Mouse (Mus musculus): Measurements from ENCODE around the gene Sec31a. TPM values are rescaled to one million over a fixed set of nuclear protein-coding genes. Genes with fewer than 3 reads are reported as not detected.

Gene Sec31a
- polyA plus RNA-seq, 1 experiment = 168 TPM

- Histone ChIP-seq H3K36me3 (ENCODE audit: control insufficient read depth, insufficient read depth) (peaks cover 30% of the 10 kb centered on the region), H3K27me3 (ENCODE audit: control insufficient read depth, insufficient read depth, insufficient read length) (no peaks in the 10 kb centered on the region), H3ac (ENCODE audit: control insufficient read depth, insufficient read length) (no peak overlapping the region), H3K4me3 (no peak overlapping the region), H3K79me2 (ENCODE audit: control insufficient read depth, insufficient read depth) (no peaks in the 10 kb centered on the region), H3K4me2 (ENCODE audit: low read depth) (no peak overlapping the region)
- TF ChIP-seq REST (IDR thresholded peaks at IDR 0.05; ENCODE audit: insufficient read depth, insufficient read length) (no peak), MYOD1 (IDR thresholded peaks at IDR 0.05; ENCODE audit: control insufficient read depth in 1 of 3, insufficient read length in 2 of 3, low read depth in 2 of 3) (no peak), TCF3 (IDR thresholded peaks at IDR 0.05; ENCODE audit: insufficient read length, low read depth) (no peak), MAX (IDR thresholded peaks at IDR 0.05; ENCODE audit: low read depth) (no peak), TCF12 (IDR thresholded peaks at IDR 0.05; ENCODE audit: insufficient read depth, poor library complexity, severe bottlenecking) (no peak), CEBPB (IDR thresholded peaks at IDR 0.05; ENCODE audit: insufficient read depth, poor library complexity, severe bottlenecking) (no peak), E2F4 (IDR thresholded peaks at IDR 0.05; ENCODE audit: insufficient read depth) (no peak)
Measured at GRCm38 (mm10) chr5:100451871-100452270, 35.8 kb upstream of the Sec31a start.

GRCm38 (mm10) chr5:100438796-100439195, 22.8 kb upstream of the Sec31a start:
- H3K4me3 ChIP-seq = no peak overlapping the region
- no peaks in the 10 kb centered on the region for H3K27me3 ChIP-seq (ENCODE audit: control insufficient read depth, insufficient read depth, insufficient read length)
- no peak overlapping the region for H3K4me2 ChIP-seq (ENCODE audit: low read depth)
- TF ChIP-seq CEBPB (IDR thresholded peaks at IDR 0.05; ENCODE audit: insufficient read depth, poor library complexity, severe bottlenecking) (no peak), USF1 (IDR thresholded peaks at IDR 0.05; ENCODE audit: low read depth) (no peak), POLR2A (IDR thresholded peaks at IDR 0.05; ENCODE audit: insufficient read length, low read depth) (no peak), SRF (IDR thresholded peaks at IDR 0.05; ENCODE audit: control insufficient read depth, insufficient read length, low read depth) (no peak), E2F4 (IDR thresholded peaks at IDR 0.05; ENCODE audit: insufficient read depth) (no peak), TCF3 (IDR thresholded peaks at IDR 0.05; ENCODE audit: insufficient read length, low read depth) (no peak), TCF12 (IDR thresholded peaks at IDR 0.05; ENCODE audit: insufficient read depth, poor library complexity, severe bottlenecking) (no peak), MYOD1 (IDR thresholded peaks at IDR 0.05; ENCODE audit: control insufficient read depth in 1 of 3, insufficient read length in 2 of 3, low read depth in 2 of 3) (no peak)
- no peaks in the 10 kb centered on the region for H3K36me3 ChIP-seq (ENCODE audit: control insufficient read depth, insufficient read depth)
- no peaks in the 10 kb centered on the region for H3K79me2 ChIP-seq (ENCODE audit: control insufficient read depth, insufficient read depth)
- H3ac ChIP-seq (ENCODE audit: control insufficient read depth, insufficient read length) = no peak overlapping the region

- Histone ChIP-seq H3K27me3 (ENCODE audit: control insufficient read depth, insufficient read depth, insufficient read length) (no peaks in the 10 kb centered on the region), H3K4me2 (ENCODE audit: low read depth) (no peak overlapping the region), H3ac (ENCODE audit: control insufficient read depth, insufficient read length) (no peak overlapping the region), H3K36me3 (ENCODE audit: control insufficient read depth, insufficient read depth) (no peaks in the 10 kb centered on the region), H3K79me2 (ENCODE audit: control insufficient read depth, insufficient read depth) (no peaks in the 10 kb centered on the region), H3K4me3 (no peak overlapping the region)
- TF ChIP-seq TCF3 (IDR thresholded peaks at IDR 0.05; ENCODE audit: insufficient read length, low read depth) = no peak
- no peak for TF ChIP-seq USF1 (IDR thresholded peaks at IDR 0.05; ENCODE audit: low read depth)
- no peak for TF ChIP-seq SRF (IDR thresholded peaks at IDR 0.05; ENCODE audit: control insufficient read depth, insufficient read length, low read depth)
- TF ChIP-seq MAX (IDR thresholded peaks at IDR 0.05; ENCODE audit: low read depth) = no peak
- no peak for TF ChIP-seq MYOG (IDR thresholded peaks at IDR 0.05; ENCODE audit: control insufficient read depth in 1 of 3, insufficient read depth in 1 of 3, insufficient read length in 2 of 3, low read depth in 2 of 3)
- TF ChIP-seq TCF12 (IDR thresholded peaks at IDR 0.05; ENCODE audit: insufficient read depth, poor library complexity, severe bottlenecking) = no peak
- no peak for TF ChIP-seq CEBPB (IDR thresholded peaks at IDR 0.05; ENCODE audit: insufficient read depth, poor library complexity, severe bottlenecking)
- no peak for TF ChIP-seq E2F4 (IDR thresholded peaks at IDR 0.05; ENCODE audit: insufficient read depth)
Measured at GRCm38 (mm10) chr5:100437917-100438316, 21.9 kb upstream of the Sec31a start.

GRCm38 (mm10) chr5:100437086-100437485, 21.1 kb upstream of the Sec31a start:
- no peak overlapping the region for H3ac ChIP-seq (ENCODE audit: control insufficient read depth, insufficient read length)
- H3K27me3 ChIP-seq (ENCODE audit: control insufficient read depth, insufficient read depth, insufficient read length) = no peaks in the 10 kb centered on the region
- H3K4me2 ChIP-seq (ENCODE audit: low read depth) = no peak overlapping the region
- no peaks in the 10 kb centered on the region for H3K36me3 ChIP-seq (ENCODE audit: control insufficient read depth, insufficient read depth)
- H3K79me2 ChIP-seq (ENCODE audit: control insufficient read depth, insufficient read depth) = no peaks in the 10 kb centered on the region
- no peak overlapping the region for H3K4me3 ChIP-seq
- TF ChIP-seq REST (IDR thresholded peaks at IDR 0.05; ENCODE audit: insufficient read depth, insufficient read length) = no peak
- no peak for TF ChIP-seq TCF3 (IDR thresholded peaks at IDR 0.05; ENCODE audit: insufficient read length, low read depth)
- TF ChIP-seq POLR2AphosphoS2 (IDR thresholded peaks at IDR 0.05; ENCODE audit: insufficient read length, low read depth) = no peak
- no peak for TF ChIP-seq MYOD1 (IDR thresholded peaks at IDR 0.05; ENCODE audit: control insufficient read depth in 1 of 3, insufficient read length in 2 of 3, low read depth in 2 of 3)
- TF ChIP-seq SRF (IDR thresholded peaks at IDR 0.05; ENCODE audit: control insufficient read depth, insufficient read length, low read depth) = no peak
- no peak for TF ChIP-seq E2F4 (IDR thresholded peaks at IDR 0.05; ENCODE audit: insufficient read depth)

- Histone ChIP-seq H3K27me3 (ENCODE audit: control insufficient read depth, insufficient read depth, insufficient read length) (no peaks in the 10 kb centered on the region), H3K79me2 (ENCODE audit: control insufficient read depth, insufficient read depth) (peaks cover 33% of the 10 kb centered on the region), H3K4me2 (ENCODE audit: low read depth) (peak overlapping the region; percentile 78), H3K36me3 (ENCODE audit: control insufficient read depth, insufficient read depth) (peaks cover 17% of the 10 kb centered on the region), H3K4me3 (peak overlapping the region; percentile 78), H3ac (ENCODE audit: control insufficient read depth, insufficient read length) (no peak overlapping the region)
- TF ChIP-seq POLR2A (IDR thresholded peaks at IDR 0.05; ENCODE audit: insufficient read length, low read depth) = no peak
- no peak for TF ChIP-seq E2F4 (IDR thresholded peaks at IDR 0.05; ENCODE audit: insufficient read depth)
- TF ChIP-seq USF1 (IDR thresholded peaks at IDR 0.05; ENCODE audit: low read depth) = no peak
- TF ChIP-seq MYOD1 (IDR thresholded peaks at IDR 0.05; ENCODE audit: control insufficient read depth in 1 of 3, insufficient read length in 2 of 3, low read depth in 2 of 3) = no peak
- TF ChIP-seq TCF12 (IDR thresholded peaks at IDR 0.05; ENCODE audit: insufficient read depth, poor library complexity, severe bottlenecking) = no peak
- no peak for TF ChIP-seq SRF (IDR thresholded peaks at IDR 0.05; ENCODE audit: control insufficient read depth, insufficient read length, low read depth)
- no peak for TF ChIP-seq REST (IDR thresholded peaks at IDR 0.05; ENCODE audit: insufficient read depth, insufficient read length)
Measured at GRCm38 (mm10) chr5:100430966-100431365, 14.9 kb upstream of the Sec31a start.

All from myocyte (in vitro differentiated cells).